Mouse (Mus musculus): ENCODE measurements at regions not wholly inside any gene's neighbourhood (a gene's known extent, or its start where the extent isn't known, plus 50 kb on each side); places are given as distances from the start of the nearest gene placed in this dataset.

DNA sequence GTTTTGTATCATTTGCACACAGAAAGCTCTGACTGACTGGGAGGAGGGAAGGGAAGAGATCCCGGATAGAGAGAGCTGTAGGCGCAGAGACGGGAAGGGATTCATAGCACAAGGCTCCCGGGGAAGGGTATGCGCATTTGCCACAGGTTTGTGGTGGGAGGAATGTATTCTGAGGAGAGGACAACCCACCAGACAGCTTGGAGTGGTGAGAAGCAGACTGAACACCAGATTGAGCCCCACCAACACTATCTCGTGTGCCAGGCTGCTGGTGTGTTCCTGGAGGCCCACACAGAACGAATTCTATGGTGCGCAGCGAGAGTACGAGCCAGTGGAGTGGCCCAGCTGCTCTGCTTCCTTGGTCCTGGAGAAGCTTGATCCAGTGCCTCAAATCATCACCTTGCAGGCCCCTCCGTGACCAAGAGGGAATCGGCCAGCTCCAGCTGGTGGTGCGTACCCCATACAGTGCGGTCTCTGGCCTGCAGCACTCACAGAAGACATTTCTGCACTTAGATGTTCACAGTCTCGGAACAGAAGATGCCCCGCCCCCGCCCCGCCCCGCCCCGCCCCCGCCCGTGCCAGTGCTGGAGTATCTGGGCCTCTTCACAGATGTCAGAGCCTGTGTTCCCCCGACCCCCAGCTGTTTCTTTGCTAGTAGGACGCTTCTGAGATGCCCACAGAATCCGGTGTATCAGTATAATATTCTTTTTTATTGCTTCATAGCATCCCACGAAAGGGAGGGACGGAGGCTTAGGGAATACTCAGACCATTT lies 92.8 kb upstream of the Tmem189 start:
- TF ChIP-seq POLR2A (IDR thresholded peaks at IDR 0.05; ENCODE audit: borderline replicate concordance, extremely low read depth, insufficient read depth, insufficient read length, poor library complexity, severe bottlenecking) (no peak), CTCF (IDR thresholded peaks at IDR 0.05; ENCODE audit: borderline replicate concordance, extremely low read depth, insufficient read depth, insufficient read length) (no peak)
